Mouse (Mus musculus) midbrain, embryonic 13.5 days (tissue): Measurements from ENCODE around the gene Olfr1510. TPM values are rescaled to one million over a fixed set of nuclear protein-coding genes. Genes with fewer than 3 reads are reported as not detected.
A peak's percentile ranks its signal among the peaks of the same experiment; 100 is the strongest.
"Not testable (repeated sequence)": the region's sequence is repeated elsewhere in the genome, so short reads cannot be mapped to it uniquely, and the experiment has no call there.

Source experiments
- ATAC-seq: fragments of 200-750 bp; cut with Nextera tagmentation; 2 replicates; pipeline ENCODE4 v1.8.0; 2017; ENCODE audit warnings: mild to moderate bottlenecking, moderate TSS enrichment, moderate library complexity
- H3K27ac ChIP-seq: fragments of 300-500 bp; sonication (generic); 2 replicates; pipeline ENCODE4 v1.5.1; 2015; ENCODE audit warnings: inconsistent platforms, mild to moderate bottlenecking, moderate library complexity
- H3K27me3 ChIP-seq: fragments of 300-500 bp; sonication (generic); 2 replicates; pipeline ENCODE4 v1.6.1; 2015; ENCODE audit warnings: mild to moderate bottlenecking, inconsistent platforms
- H3K36me3 ChIP-seq: fragments of 300-500 bp; sonication (generic); 2 replicates; pipeline ENCODE4 v1.6.1; 2015; ENCODE audit warnings: mild to moderate bottlenecking, inconsistent platforms
- H3K4me1 ChIP-seq: fragments of 300-500 bp; sonication (generic); replicated peaks from 2 replicates; pipeline ENCODE4 v1.6.1; 2015; ENCODE audit warnings: inconsistent platforms
- H3K4me2 ChIP-seq: fragments of 300-500 bp; sonication (generic); replicated peaks from 2 replicates; pipeline ENCODE4 v1.6.1; 2015; ENCODE audit warnings: moderate library complexity, mild to moderate bottlenecking, inconsistent platforms
- H3K4me3 ChIP-seq: fragments of 300-500 bp; sonication (generic); replicated peaks from 2 replicates; pipeline ENCODE4 v1.5.1; 2015; ENCODE audit warnings: mild to moderate bottlenecking, inconsistent platforms
- H3K9ac ChIP-seq: fragments of 300-500 bp; sonication (generic); replicated peaks from 2 replicates; pipeline ENCODE4 v1.6.1; 2015; ENCODE audit warnings: mild to moderate bottlenecking, inconsistent platforms
- H3K9me3 ChIP-seq: fragments of 300-500 bp; sonication (generic); 2 replicates; pipeline ENCODE4 v1.6.1; 2016; ENCODE audit warnings: mild to moderate bottlenecking, inconsistent platforms
- WGBS: fragments of 180-500 bp; shearing (Covaris S2); methylation state at CpG from one replicate; pipeline ENCODE4 v1.1.7; 2015; 5-methylcytosine and 5-hydroxymethylcytosine counted together
- polyA plus RNA-seq: library from polyadenylated mRNA; unstranded; fragments of >200 nt; fragmentation: Nextera tagmentation; extraction: Ambion mirVana; gene quantifications from 2 replicates; pipeline ENCODE4 v1.2.1, GENCODE M21; 2015

The Olfr1510 gene
- not detected in 2 replicates for polyA plus RNA-seq

DNA sequence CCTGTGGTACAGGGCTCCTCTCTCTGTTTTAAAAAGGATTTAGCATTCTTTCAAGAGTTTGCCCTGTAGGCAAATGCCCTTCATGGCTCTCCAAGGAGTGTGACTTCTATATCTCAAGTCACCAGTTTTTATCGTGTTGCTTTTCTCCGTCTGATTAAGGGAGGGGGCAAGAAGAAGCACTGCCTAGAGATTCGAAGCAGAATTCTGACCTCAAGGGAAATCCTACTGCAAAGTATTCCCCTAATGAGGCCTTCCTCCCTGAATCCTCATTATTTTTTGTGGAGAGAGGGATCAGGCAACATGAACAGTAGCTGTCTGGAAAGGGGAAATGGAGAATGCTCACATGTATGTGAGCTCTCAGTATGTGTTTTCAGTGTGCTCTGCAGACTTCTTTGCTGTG lies at the start of gene Olfr1510:
Gene Olfr1510, minus strand, starts transcription at position 101 of the 400 bp plus-strand sequence.
- H3K9me3 ChIP-seq, result no peaks in the 10 kb centered on the region
- H3K4me1 ChIP-seq, result no peaks in the 10 kb centered on the region
- 91% methylated on average over 3 of the region's 3 CpGs for WGBS
- H3K27ac ChIP-seq, result no peak within 1 kb of the TSS
- H3K4me3 ChIP-seq, result no peak within 1 kb of the TSS
- H3K9ac ChIP-seq, result no peak within 1 kb of the TSS
- no peaks in the 10 kb centered on the region for H3K27me3 ChIP-seq
- no peak within 1 kb of the TSS for H3K4me2 ChIP-seq
- ATAC-seq, result no peak
- H3K36me3 ChIP-seq, result no peaks in the 10 kb centered on the region

DNA sequence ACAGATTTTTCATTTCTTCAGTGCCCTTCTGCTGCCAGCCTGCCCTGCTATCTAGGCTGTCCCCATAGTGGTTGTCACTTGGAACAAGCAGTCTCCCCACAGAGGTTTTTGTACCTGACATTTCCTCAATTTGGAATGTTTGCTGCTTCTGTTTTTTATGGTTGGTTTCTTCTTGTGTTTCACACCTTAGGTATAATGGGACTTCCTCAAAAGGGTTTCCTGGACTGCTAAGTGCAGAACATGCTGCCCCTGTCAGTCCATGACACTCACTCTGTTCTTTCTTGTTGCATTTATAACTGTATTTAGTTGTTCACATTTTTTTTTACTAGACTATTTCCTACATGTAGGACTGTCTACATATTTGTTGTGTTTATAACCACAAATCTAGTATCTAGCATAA lies 47.8 kb upstream of the Olfr1510 start:
- no peaks in the 10 kb centered on the region for H3K36me3 ChIP-seq
- no peaks in the 10 kb centered on the region for H3K27me3 ChIP-seq
- H3K9me3 ChIP-seq, result 0 out of 2 replicates have a peak, but pooled peaks cover 1% of the 10 kb centered on the region
- ATAC-seq, result no peak
- no peak overlapping the region for H3K4me2 ChIP-seq
- no peaks in the 10 kb centered on the region for H3K4me1 ChIP-seq
- no peak overlapping the region for H3K4me3 ChIP-seq
- no peak overlapping the region for H3K9ac ChIP-seq
- no peak overlapping the region for H3K27ac ChIP-seq

- Histone ChIP-seq H3K36me3 (no peaks in the 10 kb centered on the region), H3K4me1 (no peaks in the 10 kb centered on the region), H3K4me2 (no peak overlapping the region), H3K9ac (no peak overlapping the region), H3K27ac (no peak overlapping the region), H3K4me3 (no peak overlapping the region), H3K27me3 (no peaks in the 10 kb centered on the region), H3K9me3 (no peaks in the 10 kb centered on the region; the same call in 1 of the 2 replicates)
- WGBS, result 91% methylated on average over 8 of the region's 8 CpGs
- ATAC-seq, result no peak
These were observed 37.0 kb upstream of the Olfr1510 start for GRCm38 (mm10) chr14:52451138-52451537.

- Histone ChIP-seq H3K27ac (no peak within 1 kb of the TSS), H3K9ac (no peak within 1 kb of the TSS), H3K4me2 (no peak within 1 kb of the TSS), H3K9me3 (no peaks in the 10 kb centered on the region), H3K4me3 (no peak within 1 kb of the TSS), H3K27me3 (no peaks in the 10 kb centered on the region), H3K36me3 (no peaks in the 10 kb centered on the region), H3K4me1 (no peaks in the 10 kb centered on the region)
- no peak for ATAC-seq
These were observed 28.5 kb upstream of the Olfr1510 start, which contains the start of gene Olfr1509 for GRCm38 (mm10) chr14:52442690-52443089. Gene Olfr1509, plus strand, starts transcription at chr14:52442990.

- no peaks in the 10 kb centered on the region for H3K36me3 ChIP-seq
- whole genome bisulfite sequencing, result 91% methylated on average over 1 of the region's 1 CpGs
These were observed 13.5 kb upstream of the Olfr1510 start for GRCm38 (mm10) chr14:52427686-52428085.

DNA sequence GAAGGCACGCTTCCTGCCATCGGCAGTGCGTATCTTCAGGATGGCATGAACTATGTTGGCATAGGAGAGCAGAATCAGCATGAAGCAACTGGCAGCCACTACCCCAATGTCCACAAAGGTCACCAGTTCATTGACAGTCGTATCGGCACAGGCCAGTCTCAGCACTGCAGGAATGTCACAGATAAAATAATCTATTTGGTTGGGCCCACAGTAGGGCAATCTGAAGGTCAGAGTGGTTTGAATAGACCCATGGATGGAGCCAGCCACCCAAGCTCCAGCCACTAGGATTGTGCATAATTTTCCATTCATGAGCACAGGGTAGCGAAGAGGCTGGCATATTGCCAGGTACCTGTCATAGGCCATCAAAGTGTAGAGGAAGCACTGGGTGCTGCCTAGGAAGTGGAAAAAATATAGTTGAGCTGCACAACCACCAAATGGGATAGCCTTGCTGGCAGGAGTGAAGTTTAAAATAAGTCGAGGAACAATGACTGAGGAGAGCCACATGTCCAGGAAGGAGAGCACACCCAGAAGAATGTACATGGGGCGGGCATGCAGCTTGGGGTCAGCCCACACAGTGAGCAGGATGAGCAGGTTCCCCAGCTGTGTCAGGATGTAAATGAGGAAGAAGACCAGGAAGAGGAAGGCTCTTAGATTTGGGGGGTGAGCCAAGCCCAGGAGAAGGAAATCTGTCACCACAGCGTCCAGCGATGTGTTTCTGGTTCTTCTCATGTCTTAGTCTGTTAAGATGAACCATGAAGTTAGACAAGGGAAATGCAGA lies 3.8 kb downstream of the Olfr1510 start:
- H3K9me3 ChIP-seq, H3K27ac ChIP-seq, H3K4me2 ChIP-seq, H3K27me3 ChIP-seq, H3K36me3 ChIP-seq, H3K9ac ChIP-seq, H3K4me1 ChIP-seq, H3K4me3 ChIP-seq: not testable (repeated sequence)
- ATAC-seq, result 0 out of 2 replicates have a peak, but pooled peaks have one; percentile 20
- WGBS, result 82% methylated on average over 7 of the region's 10 CpGs

More at GRCm38 (mm10) chr14:52427686-52428085, 13.5 kb upstream of the Olfr1510 start:
- Histone ChIP-seq H3K27me3 (no peaks in the 10 kb centered on the region), H3K27ac (no peak overlapping the region), H3K4me1 (no peaks in the 10 kb centered on the region), H3K9me3 (no peaks in the 10 kb centered on the region), H3K4me2 (no peak overlapping the region), H3K9ac (no peak overlapping the region), H3K4me3 (no peak overlapping the region)
- no peak for ATAC-seq

GRCm38 (mm10) chr14:52397279-52397678 lies 16.9 kb downstream of the Olfr1510 start, which contains the start of gene Olfr1511:
Gene Olfr1511, minus strand, starts transcription at chr14:52397379.
- H3K27me3 ChIP-seq, result no peaks in the 10 kb centered on the region
- H3K36me3 ChIP-seq, result no peaks in the 10 kb centered on the region
- 84% methylated on average over 4 of the region's 4 CpGs for WGBS
- H3K9ac ChIP-seq, result no peak within 1 kb of the TSS
- H3K4me3 ChIP-seq, result no peak within 1 kb of the TSS
- ATAC-seq, result no peak
- H3K4me1 ChIP-seq, result no peaks in the 10 kb centered on the region
- H3K4me2 ChIP-seq, result no peak within 1 kb of the TSS
- no peak within 1 kb of the TSS for H3K27ac ChIP-seq
- H3K9me3 ChIP-seq, result no peaks in the 10 kb centered on the region

GRCm38 (mm10) chr14:52390084-52390848 lies 23.9 kb downstream of the Olfr1510 start:
- WGBS, result 94% methylated on average over 9 of the region's 9 CpGs
- H3K27me3 ChIP-seq, H3K9me3 ChIP-seq, ATAC-seq, H3K4me2 ChIP-seq, H3K27ac ChIP-seq, H3K4me1 ChIP-seq, H3K4me3 ChIP-seq, H3K9ac ChIP-seq, H3K36me3 ChIP-seq: not testable (repeated sequence)

DNA sequence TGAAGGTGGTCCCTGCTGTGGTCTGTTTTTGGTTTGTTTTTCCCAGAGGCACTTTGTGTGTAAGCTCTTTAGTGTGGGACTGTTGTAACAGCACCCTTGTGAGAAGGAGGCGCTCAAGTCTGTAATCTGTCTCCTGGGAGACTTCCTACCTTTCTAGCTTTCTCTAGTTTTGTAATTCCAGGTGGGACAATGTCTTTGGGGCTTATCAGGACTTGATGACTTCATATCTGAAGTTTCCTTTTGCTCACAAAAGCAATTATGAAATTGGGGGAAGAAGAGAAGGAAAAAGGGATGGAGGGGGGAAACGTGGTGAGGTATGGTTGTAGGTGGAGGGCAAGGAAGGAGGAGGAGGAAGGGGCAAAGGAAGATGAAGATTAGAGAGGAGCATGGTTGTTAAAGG lies 35.1 kb downstream of the Olfr1510 start, which contains the start of gene Olfr1512:
Gene Olfr1512, minus strand, starts transcription at position 101 of the 400 bp plus-strand sequence.
- Histone ChIP-seq H3K4me2 (no peak within 1 kb of the TSS), H3K9me3 (no peaks in the 10 kb centered on the region), H3K36me3 (no peaks in the 10 kb centered on the region), H3K27me3 (no peaks in the 10 kb centered on the region), H3K9ac (no peak within 1 kb of the TSS), H3K4me3 (no peak within 1 kb of the TSS), H3K4me1 (no peaks in the 10 kb centered on the region), H3K27ac (no peak within 1 kb of the TSS)
- WGBS, result 86% methylated on average over 2 of the region's 2 CpGs
- ATAC-seq, result no peak

DNA sequence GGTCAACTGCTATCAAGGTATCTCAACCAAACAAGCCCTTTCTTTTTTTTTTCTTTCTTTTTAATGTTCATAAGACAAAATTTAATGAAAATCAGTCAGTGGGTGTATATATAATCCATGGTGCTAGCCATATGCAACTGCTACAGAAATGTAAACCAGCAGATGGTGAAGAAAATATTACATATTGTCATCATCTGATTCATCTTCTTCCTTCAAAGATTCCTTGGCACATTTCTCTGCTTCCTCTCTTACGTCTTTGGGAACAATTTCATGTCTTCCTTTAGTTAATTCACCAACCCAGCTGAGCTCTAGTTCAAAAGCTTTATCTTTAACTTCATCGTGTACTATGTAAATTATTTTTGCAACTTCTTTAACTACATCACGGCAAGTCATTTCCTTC lies 45.4 kb downstream of the Olfr1510 start:
- ATAC-seq, result no peak
- no peak overlapping the region for H3K9ac ChIP-seq
- 85% methylated on average over 3 of the region's 3 CpGs for WGBS
- no peaks in the 10 kb centered on the region for H3K27me3 ChIP-seq
- H3K4me1 ChIP-seq, result no peaks in the 10 kb centered on the region
- H3K4me2 ChIP-seq, result no peak overlapping the region
- H3K4me3 ChIP-seq, result no peak overlapping the region
- no peak overlapping the region for H3K27ac ChIP-seq
- no peaks in the 10 kb centered on the region for H3K36me3 ChIP-seq
- no peaks in the 10 kb centered on the region for H3K9me3 ChIP-seq
